In genomic region chr3:96172197-96173178, GRCm38 (mm10) we compare ENCODE assay signal across 8 mouse cellular contexts. TPM values are rescaled to one million over a fixed set of nuclear protein-coding genes. Genes with fewer than 3 reads are reported as not detected.
A peak's percentile ranks its signal among the peaks of the same experiment; 100 is the strongest.
DNase-seq lines count a peak whose midpoint lies in the region; ATAC-seq and TF ChIP-seq lines count a peak whose summit lies in the region.

Gene Sf3b4 (plus strand): TSS chr3:96172332.

- H3K4me3 ChIP-seq in E14TG2a.4 (replicated peaks; ENCODE audit: low read length) = peak within 1 kb of the TSS; percentile 99
- peak within 1 kb of the TSS; percentile 74 for H3K4me3 ChIP-seq in forebrain, embryonic 11.5 days (ENCODE audit: low read depth, low read length)
- H3K4me3 ChIP-seq in heart, embryonic 16.5 days (ENCODE audit: low read length) = peak within 1 kb of the TSS; percentile 77
- peak within 1 kb of the TSS; percentile 85 for H3K4me3 ChIP-seq in neural tube, embryonic 15.5 days (replicated peaks)

- peak within 1 kb of the TSS; percentile 97 for H3K27ac ChIP-seq in forebrain, embryonic 11.5 days (ENCODE audit: low read depth, low read length)
- H3K27ac ChIP-seq in heart, embryonic 16.5 days (ENCODE audit: low read length) = peak within 1 kb of the TSS; percentile 97
- H3K27ac ChIP-seq in neural tube, embryonic 15.5 days (replicated peaks) = peak within 1 kb of the TSS; percentile 98

- WGBS in forebrain, embryonic 11.5 days = 1% methylated on average over 56 of the region's 58 CpGs
- under 1% methylated on average over 58 of the region's 58 CpGs for whole genome bisulfite sequencing in heart, embryonic 16.5 days
- under 1% methylated on average over 53 of the region's 58 CpGs for WGBS in neural tube, embryonic 15.5 days

- H3K9ac ChIP-seq in forebrain, embryonic 11.5 days (ENCODE audit: low read length) = peak within 1 kb of the TSS; percentile 96
- H3K9ac ChIP-seq in heart, embryonic 16.5 days (ENCODE audit: low read length) = peak within 1 kb of the TSS; percentile 84
- peak within 1 kb of the TSS; percentile 87 for H3K9ac ChIP-seq in neural tube, embryonic 15.5 days (replicated peaks)

- peak; percentile 93 for ATAC-seq in forebrain, embryonic 11.5 days (replicated peaks; ENCODE audit: low FRiP score)
- peak; percentile 87 for ATAC-seq in heart, embryonic 16.5 days (replicated peaks; ENCODE audit: extremely low read depth, insufficient read depth, low FRiP score)
- ATAC-seq in neural tube, embryonic 15.5 days (ENCODE audit: low FRiP score) = peak; percentile 95

- TF ChIP-seq CTCF in E14TG2a.4 (conservative IDR thresholded peaks at IDR 0.05; ENCODE audit: low read length) = no peak

- peaks cover 66% of the 10 kb centered on the region for H3K4me1 ChIP-seq in E14TG2a.4 (replicated peaks; ENCODE audit: low read depth, low read length)
- peaks cover 9% of the 10 kb centered on the region for H3K4me1 ChIP-seq in forebrain, embryonic 11.5 days (replicated peaks; ENCODE audit: control insufficient read depth, insufficient read depth, low read length)
- peaks cover 20% of the 10 kb centered on the region for H3K4me1 ChIP-seq in heart, embryonic 16.5 days (ENCODE audit: control insufficient read depth, insufficient read depth, low read length)
- peaks cover 45% of the 10 kb centered on the region for H3K4me1 ChIP-seq in neural tube, embryonic 15.5 days

- peaks cover 60% of the 10 kb centered on the region for H3K36me3 ChIP-seq in E14TG2a.4 (ENCODE audit: insufficient read depth, low read length)
- H3K36me3 ChIP-seq in forebrain, embryonic 11.5 days (ENCODE audit: control insufficient read depth, insufficient read depth, low read length) = peaks cover 3% of the 10 kb centered on the region; the same call in 1 of the 2 replicates
- peaks cover 26% of the 10 kb centered on the region for H3K36me3 ChIP-seq in heart, embryonic 16.5 days (ENCODE audit: control insufficient read depth, insufficient read depth)
- H3K36me3 ChIP-seq in neural tube, embryonic 15.5 days = peaks cover 31% of the 10 kb centered on the region

- peak; percentile 73 for DNase-seq in c-Kit-positive CD71-negative TER-119-negative erythroid progenitor cells, embryonic 14.5 days (ENCODE audit: low read depth)
- peak; percentile 97 for DNase-seq in forebrain, embryonic 11.5 days (ENCODE audit: low spot score)
- peak; percentile 88 to 93 for DNase-seq in kidney, postnatal 4 days
- DNase-seq in lung, adult 18-20 months = peak; percentile 84 to 87
- DNase-seq in testis, postnatal 14 days (ENCODE audit: low spot score) = peak; percentile 87

- no peaks in the 10 kb centered on the region for H3K9me3 ChIP-seq in E14TG2a.4 (ENCODE audit: low read length)
- H3K9me3 ChIP-seq in forebrain, embryonic 11.5 days (ENCODE audit: control insufficient read depth, low read length) = no peaks in the 10 kb centered on the region
- no peaks in the 10 kb centered on the region for H3K9me3 ChIP-seq in heart, embryonic 16.5 days (replicated peaks; ENCODE audit: control insufficient read depth, low read length)
- H3K9me3 ChIP-seq in neural tube, embryonic 15.5 days (replicated peaks) = no peaks in the 10 kb centered on the region

- H3K4me2 ChIP-seq in forebrain, embryonic 11.5 days (ENCODE audit: low read depth, low read length, severe bottlenecking) = peak within 1 kb of the TSS; percentile 87
- peak within 1 kb of the TSS; percentile 89 for H3K4me2 ChIP-seq in heart, embryonic 16.5 days (ENCODE audit: low read depth, low read length)
- H3K4me2 ChIP-seq in neural tube, embryonic 15.5 days = peak within 1 kb of the TSS; percentile 98

- H3K27me3 ChIP-seq in E14TG2a.4 (ENCODE audit: insufficient read depth, low read length) = no peaks in the 10 kb centered on the region
- no peaks in the 10 kb centered on the region for H3K27me3 ChIP-seq in forebrain, embryonic 11.5 days (ENCODE audit: control insufficient read depth, insufficient read depth, low read length)
- H3K27me3 ChIP-seq in heart, embryonic 16.5 days (ENCODE audit: control insufficient read depth, insufficient read depth, low read length) = no peaks in the 10 kb centered on the region
- H3K27me3 ChIP-seq in neural tube, embryonic 15.5 days (replicated peaks) = no peaks in the 10 kb centered on the region

RNA-seq across cellular contexts. Expression of gene Sf3b4, which starts in this region (rescaled TPM):
- 230 and 253 TPM in 2 replicates for polyA plus RNA-seq in forebrain, embryonic 11.5 days (2014; fragmentation: Nextera tagmentation; extraction: Ambion mirVana)
- polyA plus RNA-seq in heart, embryonic 16.5 days (2015; fragmentation: Nextera tagmentation; extraction: Ambion mirVana) = 91.8 and 92.8 TPM in 2 replicates
- polyA plus RNA-seq in neural tube, embryonic 15.5 days (2015; fragmentation: Nextera tagmentation; extraction: Ambion mirVana) = 127 and 150 TPM in 2 replicates

Comparison
In these comparisons a context has a peak if more than half of its experiments do, and no peak if none do; other contexts are left out.
1. Peak in every context shown above with its lines: DNase-seq, ATAC-seq, H3K4me3 ChIP-seq and H3K27ac ChIP-seq.